Mouse (Mus musculus) ES-E14 (cell line): ENCODE results near the gene Ecel1.

ENCODE experiments used
- CHD2 ChIP-seq: IDR thresholded peaks from 2 replicates; pipeline ENCODE4 v1.6.1; 2014; ENCODE audit warnings: mild to moderate bottlenecking, low read depth, low read length, inconsistent platforms
- MAFK ChIP-seq: IDR thresholded peaks from 2 replicates; pipeline ENCODE4 v1.6.1; 2014; ENCODE audit warnings: mild to moderate bottlenecking, low read depth, low read length, inconsistent platforms; ENCODE audit not compliant: insufficient read depth
- ZC3H11A ChIP-seq: IDR thresholded peaks from 2 replicates; pipeline ENCODE4 v1.6.1; 2012; ENCODE audit warnings: low read depth, mild to moderate bottlenecking, inconsistent platforms, low read length, borderline replicate concordance
- ZNF384 ChIP-seq: IDR thresholded peaks from 2 replicates; pipeline ENCODE4 v1.6.1; 2012; ENCODE audit warnings: low read depth, low read length, inconsistent platforms

DNA sequence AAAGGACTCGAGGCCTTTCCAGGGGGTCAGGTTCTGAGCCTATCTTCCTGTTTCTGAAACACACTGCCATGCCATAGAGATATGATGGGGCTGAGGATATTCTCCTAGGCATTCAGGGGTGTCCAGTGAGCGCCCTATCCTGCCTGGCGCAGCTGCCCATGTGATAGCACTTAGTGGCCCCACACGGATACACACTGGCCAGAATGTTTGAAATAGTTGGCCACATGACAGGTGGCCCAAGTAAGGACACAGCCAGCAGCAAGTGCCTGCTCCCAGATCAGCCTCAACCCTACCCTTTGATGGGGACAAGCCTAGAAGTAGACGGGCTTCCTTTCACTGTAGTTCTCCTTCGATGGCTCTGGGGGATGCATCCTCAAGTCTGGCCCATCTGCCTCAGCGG is 48.1 kb upstream of the Ecel1 start, which contains the start of gene Chrng:
- TF ChIP-seq ZNF384 (no peak), CHD2 (no peak), ZC3H11A (no peak), MAFK (no peak)
